Mouse (Mus musculus) brain, embryonic 14.5 days (tissue): ENCODE results near the gene Flot2.

ENCODE experiments used
- CTCF ChIP-seq: fragments of 200-500 bp; IDR thresholded peaks from 2 replicates; pipeline ENCODE4 v1.5.1; 2012; ENCODE audit warnings: inconsistent platforms, mild to moderate bottlenecking, moderate library complexity, borderline replicate concordance; ENCODE audit not compliant: insufficient read depth, insufficient read length; ENCODE audit errors: extremely low read depth
- POLR2A ChIP-seq: fragments of 200-500 bp; IDR thresholded peaks from 2 replicates; pipeline ENCODE4 v1.6.1; 2012; ENCODE audit warnings: mild to moderate bottlenecking, inconsistent platforms, borderline replicate concordance; ENCODE audit not compliant: poor library complexity, insufficient read depth, insufficient read length, severe bottlenecking; ENCODE audit errors: extremely low read depth

DNA sequence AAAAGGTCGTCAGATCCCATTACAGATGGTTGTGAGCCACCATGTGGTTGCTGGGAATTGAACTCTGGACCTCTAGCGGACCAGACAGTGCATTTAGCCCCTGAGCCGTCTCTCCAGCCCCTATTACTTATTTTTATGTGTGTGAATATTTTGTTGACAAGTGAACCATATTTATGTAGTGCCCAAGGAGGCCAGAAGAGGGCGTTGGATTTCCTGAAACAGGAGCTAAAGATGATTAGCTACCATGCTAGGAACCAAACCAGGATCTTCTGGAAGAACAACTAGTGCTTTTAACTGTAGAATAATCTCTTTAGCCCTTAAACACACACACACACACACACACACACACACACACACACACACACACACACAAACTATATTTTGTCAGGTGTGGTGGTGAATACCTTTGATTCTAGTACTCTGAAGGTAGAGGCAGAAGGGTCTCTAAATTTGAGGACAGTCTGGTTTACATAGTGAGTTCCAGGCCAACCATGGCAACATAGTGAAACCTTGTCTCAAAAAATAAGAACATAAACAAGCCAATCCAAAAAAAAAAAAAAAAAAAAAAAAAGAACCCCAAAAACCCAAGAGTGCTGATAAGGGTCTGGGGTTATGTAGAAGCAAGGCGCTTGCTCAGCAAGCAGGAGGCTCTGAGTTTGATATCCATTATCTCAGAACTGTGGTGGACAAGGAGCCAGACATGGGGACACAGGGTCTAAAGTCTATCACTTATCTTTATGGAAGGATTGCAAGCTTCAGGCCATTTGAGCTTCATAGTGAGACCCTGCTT, 65.4 kb downstream of the Flot2 start:
- no peak for TF ChIP-seq POLR2A
- TF ChIP-seq CTCF, result no peak
